Mouse (Mus musculus) liver, adult 2 months (tissue): ENCODE measurements around the gene Pde4d.

Source experiments
- CTCF ChIP-seq: fragments of 200-500 bp; IDR thresholded peaks from 2 replicates; pipeline ENCODE4 v1.5.1; 2011; ENCODE audit warnings: low read depth, low read length, control low read depth
- POLR2A ChIP-seq: fragments of 200-500 bp; IDR thresholded peaks from 2 replicates; pipeline ENCODE4 v1.6.1; 2011; ENCODE audit warnings: low read length, control low read depth; ENCODE audit not compliant: insufficient read depth; ENCODE audit errors: extremely low read depth

GRCm38 (mm10) chr13:109560261-109560660 lies 1110.5 kb downstream of the Pde4d start:
- TF ChIP-seq CTCF (no peak), POLR2A (no peak)
